Mouse (Mus musculus) heart, embryonic 16.5 days (tissue): Measurements from ENCODE around the gene Polh. TPM values are rescaled to one million over a fixed set of nuclear protein-coding genes. Genes with fewer than 3 reads are reported as not detected.

Experiments used
- ATAC-seq: fragments of 200-750 bp; cut with Nextera tagmentation; replicated peaks from 2 replicates; pipeline ENCODE4 v1.8.0; 2017; ENCODE audit warnings: moderate number of reproducible peaks; ENCODE audit not compliant: insufficient read depth, low FRiP score; ENCODE audit errors: extremely low read depth
- H3K27ac ChIP-seq: fragments of 300-500 bp; sonication (generic); 2 replicates; pipeline ENCODE4 v1.5.1; 2014; ENCODE audit warnings: mild to moderate bottlenecking, low read length, control low read depth, moderate library complexity
- H3K27me3 ChIP-seq: fragments of 300-500 bp; sonication (generic); 2 replicates; pipeline ENCODE4 v1.6.1; 2014; ENCODE audit warnings: low read length, mixed read lengths; ENCODE audit not compliant: control insufficient read depth, insufficient read depth
- H3K36me3 ChIP-seq: fragments of 300-500 bp; sonication (generic); 2 replicates; pipeline ENCODE4 v1.6.1; 2014; ENCODE audit not compliant: control insufficient read depth, insufficient read depth
- H3K4me1 ChIP-seq: fragments of 300-500 bp; sonication (generic); 2 replicates; pipeline ENCODE4 v1.6.1; 2014; ENCODE audit warnings: low read length, mixed read lengths; ENCODE audit not compliant: control insufficient read depth, insufficient read depth
- H3K4me2 ChIP-seq: fragments of 300-500 bp; sonication (generic); 2 replicates; pipeline ENCODE4 v1.6.1; 2014; ENCODE audit warnings: low read depth, mild to moderate bottlenecking, control low read depth, low read length
- H3K4me3 ChIP-seq: fragments of 300-500 bp; sonication (generic); 2 replicates; pipeline ENCODE4 v1.5.1; 2014; ENCODE audit warnings: mild to moderate bottlenecking, control low read depth, low read length
- H3K9ac ChIP-seq: fragments of 300-500 bp; sonication (generic); 2 replicates; pipeline ENCODE4 v1.6.1; 2014; ENCODE audit warnings: low read length, control low read depth
- H3K9me3 ChIP-seq: fragments of 300-500 bp; sonication (generic); replicated peaks from 2 replicates; pipeline ENCODE4 v1.6.1; 2016; ENCODE audit warnings: low read length; ENCODE audit not compliant: control insufficient read depth
- WGBS: fragments of 180-500 bp; shearing (Covaris S2); extraction: QIAGEN DNeasy Blood & Tissue Kit; methylation state at CpG from one replicate; pipeline ENCODE4 v1.1.7; 2014; 5-methylcytosine and 5-hydroxymethylcytosine counted together
- polyA plus RNA-seq: library from polyadenylated mRNA; unstranded; fragments of >200 nt; fragmentation: Nextera tagmentation; extraction: Ambion mirVana; gene quantifications from 2 replicates; pipeline ENCODE4 v1.2.1, GENCODE M21; 2015

Gene Polh
- polyA plus RNA-seq, 1 experiment from 2014 or later = 11.7 TPM

DNA sequence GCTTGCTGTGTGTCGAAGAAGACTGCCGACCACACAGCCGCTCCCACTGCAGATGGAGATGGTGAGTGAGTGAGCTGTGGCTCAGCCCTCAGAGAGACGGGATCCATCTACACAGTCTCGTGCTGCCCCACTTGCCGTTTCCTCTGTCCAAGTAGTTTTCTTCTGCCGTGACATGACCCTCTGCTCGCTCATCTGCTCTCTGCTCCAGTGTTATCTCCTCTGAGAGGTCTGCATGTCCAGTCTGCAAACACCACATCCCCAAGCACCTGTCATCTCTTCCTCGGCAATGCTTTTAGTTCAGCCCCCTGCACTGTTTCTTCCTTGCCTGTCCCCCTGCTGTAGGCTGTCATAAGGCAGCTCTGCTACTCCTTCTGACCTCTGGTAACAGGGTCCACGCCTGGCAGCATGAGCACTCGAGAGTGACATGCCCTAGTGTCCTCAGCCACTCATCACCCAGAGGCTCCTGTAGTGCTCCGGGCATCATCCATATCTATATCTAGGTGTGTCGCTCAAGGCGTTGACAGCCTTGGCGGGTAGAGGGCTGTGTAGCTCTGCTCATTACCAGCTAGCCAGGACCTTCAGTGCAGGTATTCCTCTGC lies 37.2 kb upstream of the Polh start:
- Histone ChIP-seq H3K36me3 (peaks cover 54% of the 10 kb centered on the region), H3K4me2 (no peak overlapping the region), H3K4me1 (peaks cover 3% of the 10 kb centered on the region; the same call in 1 of the 2 replicates), H3K9ac (no peak overlapping the region), H3K27me3 (0 out of 2 replicates have a peak, but pooled peaks cover 2% of the 10 kb centered on the region), H3K27ac (0 out of 2 replicates have a peak overlapping the region, but pooled peaks have one; percentile 21), H3K4me3 (no peak overlapping the region), H3K9me3 (no peaks in the 10 kb centered on the region)
- peak; percentile 68 for ATAC-seq
- 45% methylated on average over 15 of the region's 15 CpGs for WGBS

DNA sequence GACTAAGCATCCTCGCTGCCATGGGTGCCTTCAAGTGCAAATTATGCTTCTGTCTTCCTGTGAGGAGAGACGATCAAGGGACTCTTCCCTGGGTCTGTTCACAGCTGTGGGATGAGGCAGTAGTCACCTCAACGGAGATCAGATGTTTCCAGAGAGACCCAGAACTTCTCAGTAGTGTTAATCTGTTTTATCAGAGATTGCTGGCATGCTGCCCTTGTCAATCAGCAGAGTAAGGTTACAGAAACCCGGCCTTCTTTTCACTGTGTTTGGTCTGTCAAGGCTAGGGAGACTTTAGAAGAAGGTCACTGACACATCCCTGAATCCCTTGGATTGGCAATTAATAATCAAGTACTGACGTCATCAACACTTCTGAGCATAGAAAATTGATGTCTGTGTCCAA lies 35.0 kb upstream of the Polh start:
- Histone ChIP-seq H3K27me3 (0 out of 2 replicates have a peak, but pooled peaks cover 2% of the 10 kb centered on the region), H3K36me3 (peaks cover 50% of the 10 kb centered on the region), H3K9me3 (no peaks in the 10 kb centered on the region), H3K4me1 (peaks cover 3% of the 10 kb centered on the region; the same call in 1 of the 2 replicates), H3K4me3 (no peak overlapping the region), H3K4me2 (no peak overlapping the region), H3K27ac (no peak overlapping the region), H3K9ac (no peak overlapping the region)
- ATAC-seq = no peak
- WGBS = 64% methylated on average over 5 of the region's 5 CpGs

- Histone ChIP-seq H3K9me3 (no peaks in the 10 kb centered on the region), H3K9ac (no peak overlapping the region), H3K4me2 (no peak overlapping the region), H3K27me3 (0 out of 2 replicates have a peak, but pooled peaks cover 2% of the 10 kb centered on the region), H3K27ac (no peak overlapping the region), H3K36me3 (peaks cover 46% of the 10 kb centered on the region), H3K4me3 (no peak overlapping the region), H3K4me1 (peaks cover 3% of the 10 kb centered on the region; the same call in 1 of the 2 replicates)
- 86% methylated on average over 6 of the region's 6 CpGs for WGBS
- ATAC-seq = no peak
Measured at GRCm38 (mm10) chr17:46237079-46237478, 34.6 kb upstream of the Polh start.

- peaks cover 3% of the 10 kb centered on the region; the same call in 1 of the 2 replicates for H3K4me1 ChIP-seq
- no peak for ATAC-seq
- H3K36me3 ChIP-seq = peaks cover 49% of the 10 kb centered on the region
- no peak overlapping the region for H3K9ac ChIP-seq
- H3K4me2 ChIP-seq = no peak overlapping the region
- H3K27me3 ChIP-seq = 0 out of 2 replicates have a peak, but pooled peaks cover 2% of the 10 kb centered on the region
- no peak overlapping the region for H3K4me3 ChIP-seq
- 85% methylated on average over 1 of the region's 1 CpGs for WGBS
- H3K27ac ChIP-seq = no peak overlapping the region
- H3K9me3 ChIP-seq = no peaks in the 10 kb centered on the region
Measured at GRCm38 (mm10) chr17:46236067-46236466, 33.6 kb upstream of the Polh start.

DNA sequence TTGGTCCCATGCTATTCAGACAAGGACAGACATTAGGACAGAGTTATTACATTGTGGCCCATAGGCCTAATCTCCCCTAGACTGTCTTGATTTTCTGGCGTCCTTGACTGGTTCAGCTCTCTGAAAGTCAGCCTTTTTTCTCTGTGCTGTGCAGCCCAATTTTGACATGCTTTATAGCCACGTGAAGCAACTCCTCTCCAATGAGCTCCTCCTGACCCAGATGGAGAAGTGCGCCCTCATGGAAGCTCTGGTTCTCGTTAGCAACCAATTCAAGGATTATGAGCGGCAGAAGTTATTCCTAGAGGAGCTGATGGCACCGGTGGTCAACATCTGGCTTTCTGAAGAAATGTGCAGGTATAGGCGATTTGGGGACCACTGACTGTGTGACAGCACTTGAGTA lies 25.1 kb upstream of the Polh start:
- Histone ChIP-seq H3K4me3 (no peak overlapping the region), H3K9me3 (no peaks in the 10 kb centered on the region), H3K4me2 (no peak overlapping the region), H3K27ac (no peak overlapping the region), H3K9ac (no peak overlapping the region), H3K27me3 (no peaks in the 10 kb centered on the region), H3K4me1 (no peaks in the 10 kb centered on the region), H3K36me3 (peaks cover 81% of the 10 kb centered on the region)
- WGBS = 87% methylated on average over 7 of the region's 7 CpGs
- no peak for ATAC-seq

GRCm38 (mm10) chr17:46221601-46222000 lies 19.2 kb upstream of the Polh start:
- no peaks in the 10 kb centered on the region for H3K27me3 ChIP-seq
- H3K36me3 ChIP-seq = peaks cover 82% of the 10 kb centered on the region
- no peak for ATAC-seq
- H3K4me1 ChIP-seq = no peaks in the 10 kb centered on the region
- H3K4me3 ChIP-seq = no peak overlapping the region
- H3K9me3 ChIP-seq = no peaks in the 10 kb centered on the region
- H3K27ac ChIP-seq = no peak overlapping the region
- no peak overlapping the region for H3K9ac ChIP-seq
- 82% methylated on average over 3 of the region's 3 CpGs for WGBS
- no peak overlapping the region for H3K4me2 ChIP-seq

DNA sequence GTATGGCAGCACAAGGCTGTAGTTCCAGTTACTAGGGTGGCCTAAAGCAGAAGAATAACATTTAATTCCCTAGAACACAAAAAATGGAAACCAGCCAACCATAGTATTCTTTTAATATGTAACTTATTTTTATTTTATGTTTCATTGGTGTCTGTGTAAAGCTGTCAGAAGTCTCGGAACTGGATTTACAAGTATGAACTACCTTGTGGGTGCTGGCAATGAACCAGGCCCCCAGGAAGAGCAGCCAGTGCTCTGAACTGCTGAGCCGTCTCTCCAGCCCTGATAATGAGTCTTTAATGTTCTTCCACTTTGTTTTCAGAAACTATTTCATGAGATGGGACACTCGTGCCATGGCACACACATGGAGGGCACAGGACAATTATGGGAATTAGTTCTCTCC lies 8.1 kb upstream of the Polh start:
- no peak for ATAC-seq
- H3K9ac ChIP-seq = no peak overlapping the region
- H3K36me3 ChIP-seq = peaks cover 67% of the 10 kb centered on the region
- H3K9me3 ChIP-seq = no peaks in the 10 kb centered on the region
- no peak overlapping the region for H3K4me2 ChIP-seq
- WGBS = 82% methylated on average over 3 of the region's 3 CpGs
- no peak overlapping the region for H3K4me3 ChIP-seq
- H3K27ac ChIP-seq = no peak overlapping the region
- no peaks in the 10 kb centered on the region for H3K27me3 ChIP-seq
- no peaks in the 10 kb centered on the region for H3K4me1 ChIP-seq

DNA sequence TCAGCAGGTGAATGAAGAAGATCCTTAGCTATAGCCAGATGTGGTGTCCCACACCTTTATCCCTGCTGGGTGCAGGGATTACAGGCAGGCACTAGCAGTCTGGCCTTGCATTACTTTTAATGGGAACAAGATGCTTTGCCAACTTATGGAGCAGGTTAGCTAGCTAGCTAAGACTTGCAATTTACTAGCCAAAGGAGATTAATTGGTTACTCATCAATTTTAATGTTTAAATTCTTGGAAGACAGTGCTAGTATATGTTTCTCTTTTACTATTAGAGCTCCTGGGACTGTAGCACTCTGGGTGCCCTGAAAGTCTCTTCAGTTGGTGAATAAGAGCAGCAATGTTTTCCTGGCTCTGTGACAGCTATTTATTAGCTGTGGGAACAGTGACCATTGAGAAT lies 4.2 kb upstream of the Polh start:
- Histone ChIP-seq H3K4me2 (no peak overlapping the region), H3K4me3 (no peak overlapping the region), H3K27ac (no peak overlapping the region), H3K27me3 (no peaks in the 10 kb centered on the region), H3K4me1 (peaks cover 17% of the 10 kb centered on the region), H3K36me3 (peaks cover 53% of the 10 kb centered on the region), H3K9me3 (no peaks in the 10 kb centered on the region), H3K9ac (no peak overlapping the region)
- no peak for ATAC-seq

DNA sequence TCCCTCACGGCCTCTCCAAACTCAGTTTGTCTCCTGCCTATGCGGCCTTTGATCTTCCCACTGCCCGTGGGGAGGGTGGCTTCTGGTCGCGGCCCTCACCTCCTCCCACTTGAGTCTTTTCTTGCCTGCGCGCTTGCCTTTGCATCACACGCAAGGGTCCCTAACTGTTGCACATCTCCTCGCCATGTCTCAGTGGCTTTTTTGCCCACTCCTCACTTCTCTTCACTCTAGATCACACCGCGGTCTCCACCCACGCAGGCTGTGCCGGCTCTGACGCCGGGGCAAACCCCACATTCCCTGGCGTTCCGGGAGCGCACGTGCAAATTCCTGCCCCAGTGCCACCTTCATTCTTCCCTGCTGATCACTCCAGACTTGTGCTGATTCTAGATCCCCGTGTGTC lies 633 bp upstream of the Polh start:
- Histone ChIP-seq H3K27ac (peak overlapping the region; percentile 64), H3K9me3 (no peaks in the 10 kb centered on the region), H3K27me3 (no peaks in the 10 kb centered on the region), H3K4me2 (peak overlapping the region; percentile 92), H3K36me3 (peaks cover 37% of the 10 kb centered on the region), H3K9ac (peak overlapping the region; percentile 93), H3K4me3 (peak overlapping the region; percentile 95), H3K4me1 (peaks cover 30% of the 10 kb centered on the region)
- WGBS = under 1% methylated on average over 20 of the region's 20 CpGs
- ATAC-seq = peak; percentile 23; the same call in 1 of the 2 replicates
